Mouse (Mus musculus): ENCODE measurements around the gene Slc7a4. TPM values are rescaled to one million over a fixed set of nuclear protein-coding genes. Genes with fewer than 3 reads are reported as not detected.
"Not testable (repeated sequence)": the region's sequence is repeated elsewhere in the genome, so short reads cannot be mapped to it uniquely, and the experiment has no call there.

The Slc7a4 gene
- 10 to 100 TPM in 1 of 2 experiments, 1 to 10 TPM in 1; 8.7 to 14.2 TPM for total RNA-seq (2021)
- long read RNA-seq, experiment 1, transcript Slc7a4-202 (5 exons, 3,281 nt) = major isoform, 6 of 25 reads
- long read RNA-seq, experiment 1, partial matches to known transcripts = 3 of 25 reads
- long read RNA-seq, experiment 1, other reads (novel, unspliced or antisense) = 16 of 25 reads
- long read RNA-seq, experiment 2, partial matches to known transcripts = 1 of 16 reads
- long read RNA-seq, experiment 2, other reads (novel, unspliced or antisense) = 11 of 16 reads

DNA sequence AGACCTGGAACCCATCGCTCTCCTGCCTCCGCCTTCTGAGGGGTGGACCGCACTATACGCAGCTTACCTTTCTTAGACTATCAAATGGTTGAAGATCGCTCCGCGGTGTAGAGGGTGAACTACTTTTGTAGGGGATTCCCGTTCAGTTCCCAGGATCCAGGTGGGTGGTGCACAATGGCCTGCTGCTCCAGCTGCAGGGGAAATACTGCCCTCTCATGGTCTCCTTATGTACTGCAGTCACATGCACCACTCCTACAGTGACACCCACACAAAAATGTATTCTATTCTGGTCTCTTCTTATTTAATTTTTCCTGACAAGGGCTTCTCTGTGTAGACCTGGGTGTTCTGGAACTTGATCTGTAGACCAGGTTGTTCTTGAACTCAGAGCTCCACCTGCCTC is at the start of gene Slc7a4:
Slc7a4 (minus strand) TSS at position 151 of the 400 bp plus-strand sequence.
- no peak for DNase-seq (ENCODE audit: low spot score in 2 of 2)

DNA sequence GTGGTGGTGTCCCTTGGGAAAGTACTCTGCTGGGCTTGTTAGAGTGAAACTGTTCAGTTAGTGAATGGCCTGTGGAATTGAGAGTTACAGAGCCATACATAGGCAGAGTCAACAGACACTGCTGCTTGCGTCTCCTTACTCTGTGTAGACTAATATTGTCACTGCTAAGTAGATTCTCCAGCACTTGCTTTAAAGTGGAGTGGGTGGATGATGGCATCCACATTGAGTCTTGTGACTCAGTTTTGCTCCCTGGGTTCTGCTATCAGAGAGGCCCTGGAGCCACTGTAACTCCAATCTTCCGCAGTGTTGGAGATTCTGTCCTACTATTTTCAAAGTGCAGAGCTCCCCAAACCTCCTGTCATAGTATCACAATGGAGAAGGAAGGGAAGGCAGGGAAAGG is 49.6 kb upstream of the Slc7a4 start:
- no peak for DNase-seq (ENCODE audit: low spot score in 2 of 2)

GRCm38 (mm10) chr16:17626269-17626555 is 43.2 kb upstream of the Slc7a4 start:
- DNase-seq (ENCODE audit: low spot score in 2 of 2) = no peak

DNA sequence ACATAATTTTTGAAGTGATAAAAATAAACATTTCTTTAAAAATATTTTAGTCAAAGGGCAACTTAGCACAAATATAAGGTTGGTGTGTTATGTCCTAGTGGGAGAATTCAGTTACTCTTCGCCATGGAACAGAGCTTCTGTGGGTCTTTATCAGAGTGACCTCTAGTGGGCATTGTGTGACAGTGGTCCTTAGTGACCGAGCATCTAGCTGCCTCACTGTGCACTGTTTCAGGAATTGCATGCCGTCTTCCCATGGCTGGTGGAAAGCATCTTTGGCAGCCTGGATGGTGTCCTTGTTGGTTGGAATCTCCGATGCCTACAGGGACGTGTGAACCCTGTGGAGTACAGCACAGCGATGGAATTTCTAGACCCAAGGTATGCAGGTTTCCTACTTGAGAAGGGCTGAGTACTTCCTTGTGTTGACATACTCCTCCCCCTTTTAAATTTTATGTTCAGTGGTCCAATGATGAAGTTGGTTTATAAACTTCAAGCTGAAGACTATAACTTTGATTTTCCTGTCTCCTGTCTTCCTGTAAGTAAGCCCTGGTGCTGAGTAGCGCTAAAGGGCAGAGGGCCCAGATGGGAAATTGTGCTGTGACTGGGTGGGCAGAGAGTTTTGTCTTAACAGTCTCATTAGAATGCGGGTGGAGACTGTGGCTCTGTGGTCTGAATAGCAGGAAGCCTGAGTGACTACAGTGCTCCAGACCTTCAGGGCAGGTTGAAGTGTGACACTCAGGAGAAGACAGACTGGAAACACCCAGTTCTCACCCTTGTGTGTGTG is 42.7 kb upstream of the Slc7a4 start:
- no peak for DNase-seq (ENCODE audit: low spot score in 2 of 2)

DNA sequence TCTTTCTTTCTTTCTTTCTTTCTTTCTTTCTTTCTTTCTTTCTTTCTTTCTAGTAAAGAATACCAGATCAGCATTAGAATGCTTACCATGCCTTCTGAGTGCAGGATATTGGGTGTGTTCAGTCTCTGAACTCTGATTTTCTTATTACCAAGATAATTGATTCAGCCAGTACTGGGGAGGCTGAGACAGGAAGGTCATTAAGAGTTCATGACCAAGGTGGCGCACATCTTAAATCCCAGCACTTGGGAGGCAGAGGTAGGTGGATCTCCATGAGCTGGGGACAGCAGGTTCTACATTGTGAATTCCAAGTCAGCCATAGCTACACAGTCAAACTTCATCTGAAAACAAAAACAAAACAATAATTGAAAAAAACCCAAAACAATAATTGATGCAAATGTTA is 38.9 kb upstream of the Slc7a4 start:
- DNase-seq (ENCODE audit: low spot score in 2 of 2) = no peak

DNA sequence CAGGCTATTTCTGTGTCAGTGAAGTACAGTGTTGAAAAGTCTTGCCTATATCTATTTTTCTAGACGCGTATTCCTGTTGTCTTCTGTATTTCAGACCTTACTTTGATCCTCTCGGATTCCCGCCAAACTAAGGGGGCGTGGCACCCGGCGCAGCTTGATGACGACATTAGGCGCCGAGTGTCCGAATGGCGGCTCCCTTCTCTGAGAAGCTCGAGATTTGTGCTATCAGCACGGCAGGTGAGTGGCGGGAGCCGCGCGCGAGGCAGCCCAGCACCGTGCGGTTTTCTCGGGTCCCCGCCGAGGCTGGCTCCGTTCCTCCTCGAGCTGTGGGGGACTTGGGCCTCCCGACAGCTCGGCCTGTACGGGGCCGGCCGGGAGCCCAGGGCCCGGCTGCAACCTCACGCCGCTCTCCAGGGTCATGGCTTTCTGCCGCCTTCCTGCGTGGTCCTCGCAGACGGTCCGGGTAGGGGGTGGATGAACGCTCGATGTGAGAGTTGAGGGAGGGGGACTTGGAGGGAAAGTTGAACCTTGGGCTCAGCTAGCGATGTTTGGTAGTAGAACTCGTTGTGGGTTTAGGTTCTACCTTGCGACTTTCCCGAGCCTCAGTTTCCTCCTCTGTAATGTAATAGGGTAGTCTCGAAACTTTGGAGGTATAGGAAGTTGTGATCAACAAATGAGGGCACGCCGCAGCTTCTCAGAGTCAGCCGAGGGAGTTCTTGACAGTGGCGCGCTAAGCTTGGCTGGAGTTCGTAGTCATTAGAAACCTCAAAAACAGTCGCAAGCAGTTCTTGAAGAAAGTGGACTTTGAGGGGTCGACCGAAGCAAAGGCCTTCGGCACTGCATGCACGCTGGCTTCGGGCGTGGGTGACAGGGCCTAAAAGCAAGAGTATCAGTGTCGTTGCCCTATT is 36.4 kb upstream of the Slc7a4 start, which contains the start of gene Smpd4:
Smpd4 (plus strand) TSS at position 157 of the 908 bp plus-strand sequence.
- peak; percentile 96 to 98 for DNase-seq (ENCODE audit: low spot score in 2 of 2)

DNA sequence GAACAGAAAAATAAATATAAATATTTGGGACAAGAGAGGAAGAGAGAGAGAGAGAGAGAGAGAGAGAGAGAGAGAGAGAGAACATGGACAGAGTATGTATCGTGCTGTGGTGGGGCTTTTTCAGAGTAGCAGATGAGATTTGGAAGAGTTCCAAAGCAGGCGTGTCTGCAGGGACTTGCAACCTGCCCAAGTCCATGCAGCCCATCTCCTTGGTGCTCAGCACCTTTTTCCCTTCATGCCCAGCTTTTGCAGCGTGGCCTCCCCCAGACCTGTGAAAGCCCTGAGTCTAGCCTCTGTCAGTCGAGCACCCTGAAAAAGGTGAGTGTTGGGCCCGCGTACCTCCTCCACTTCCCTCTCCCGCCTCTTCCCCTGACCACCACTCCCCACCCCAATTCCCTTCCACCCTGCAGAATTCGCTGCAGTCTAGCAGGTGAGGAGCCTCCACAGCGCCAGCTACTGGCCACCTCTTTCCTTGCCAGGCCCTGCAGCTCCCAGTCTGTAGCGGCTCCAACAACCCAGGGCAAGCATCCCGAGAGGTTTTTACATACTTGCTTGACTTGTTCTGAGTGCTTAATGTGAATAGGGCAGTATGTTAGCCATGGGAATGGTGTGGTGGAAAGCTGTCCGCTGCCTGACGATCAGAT is 35.0 kb upstream of the Slc7a4 start:
- DNase-seq (ENCODE audit: low spot score in 2 of 2) = peak; percentile 18 to 30

DNA sequence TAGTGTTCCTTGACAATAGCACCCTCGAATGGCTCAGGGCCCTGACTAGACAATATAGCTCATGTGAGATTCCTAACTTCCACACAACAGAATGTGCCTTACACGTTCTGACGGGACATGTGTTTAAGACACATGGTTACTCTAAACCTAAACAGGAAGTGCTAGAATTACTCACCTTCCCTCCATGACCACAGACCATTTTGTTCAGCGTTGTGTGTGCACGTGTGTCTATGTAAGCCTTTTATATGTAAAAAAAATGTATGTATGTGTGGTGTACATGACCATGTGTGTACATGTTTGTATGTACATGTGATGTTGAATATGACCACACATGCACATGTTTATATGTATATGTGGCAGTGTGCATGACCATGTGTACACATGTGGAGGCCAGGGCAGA is 33.2 kb upstream of the Slc7a4 start:
- DNase-seq (ENCODE audit: low spot score in 2 of 2) = no peak

- not testable (repeated sequence) for DNase-seq (ENCODE audit: low spot score in 2 of 2)
Measured at GRCm38 (mm10) chr16:17614740-17615139, 31.7 kb upstream of the Slc7a4 start.

GRCm38 (mm10) chr16:17611383-17611782 is 28.4 kb upstream of the Slc7a4 start:
- DNase-seq (ENCODE audit: low spot score in 2 of 2) = no peak

- DNase-seq (ENCODE audit: low spot score in 2 of 2) = no peak
Measured at GRCm38 (mm10) chr16:17605684-17606083, 22.7 kb upstream of the Slc7a4 start.

DNA sequence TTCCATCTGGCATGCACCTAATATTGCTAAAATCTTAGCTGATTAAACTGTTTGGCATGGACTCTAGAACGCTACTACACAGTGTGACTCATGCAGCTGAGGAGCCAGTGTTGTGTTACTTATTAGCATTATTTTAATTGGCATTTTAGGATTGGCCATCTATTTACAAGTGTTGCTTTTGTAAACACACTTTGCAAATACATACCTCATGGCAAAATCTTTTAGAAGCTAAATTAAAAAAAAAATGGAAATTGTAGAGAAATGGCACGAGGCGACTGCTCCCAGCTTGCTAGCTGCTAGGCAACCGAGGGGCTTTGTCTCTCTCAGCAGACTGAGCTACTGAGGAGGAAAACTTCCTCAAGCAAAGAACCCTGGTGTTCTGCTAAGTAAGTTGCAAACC is 21.9 kb upstream of the Slc7a4 start:
- no peak for DNase-seq (ENCODE audit: low spot score in 2 of 2)

DNA sequence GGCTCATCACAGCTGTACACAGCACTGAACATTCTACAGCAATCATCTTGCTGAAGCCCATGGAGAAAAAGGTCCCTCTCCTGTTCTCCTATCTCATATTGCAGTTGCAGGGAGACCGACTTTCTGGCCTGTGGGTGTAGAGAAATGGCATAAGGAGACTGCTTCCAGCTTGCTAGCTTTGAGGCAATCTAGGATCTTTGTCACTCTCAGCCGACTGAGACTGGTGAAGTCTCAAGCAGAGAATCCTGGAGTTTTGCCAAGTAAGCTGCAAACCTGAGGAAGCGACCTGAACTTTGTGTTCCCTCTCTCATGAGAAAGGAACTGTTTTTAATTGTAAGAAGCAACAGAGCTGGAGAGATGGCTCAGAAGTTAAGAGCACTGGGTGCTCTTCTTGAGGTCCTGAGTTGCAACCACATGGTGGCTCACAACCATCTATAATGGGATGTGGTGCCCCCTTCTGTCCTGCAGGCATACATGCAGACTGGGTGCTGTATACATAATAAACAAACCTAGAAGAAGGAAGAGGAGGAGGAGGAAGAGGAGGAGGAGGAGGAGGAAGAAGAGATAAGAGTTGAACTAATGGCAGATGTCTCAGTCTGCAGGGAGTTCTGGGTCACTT is 18.0 kb upstream of the Slc7a4 start:
- no peak for DNase-seq (ENCODE audit: low spot score in 2 of 2)

DNA sequence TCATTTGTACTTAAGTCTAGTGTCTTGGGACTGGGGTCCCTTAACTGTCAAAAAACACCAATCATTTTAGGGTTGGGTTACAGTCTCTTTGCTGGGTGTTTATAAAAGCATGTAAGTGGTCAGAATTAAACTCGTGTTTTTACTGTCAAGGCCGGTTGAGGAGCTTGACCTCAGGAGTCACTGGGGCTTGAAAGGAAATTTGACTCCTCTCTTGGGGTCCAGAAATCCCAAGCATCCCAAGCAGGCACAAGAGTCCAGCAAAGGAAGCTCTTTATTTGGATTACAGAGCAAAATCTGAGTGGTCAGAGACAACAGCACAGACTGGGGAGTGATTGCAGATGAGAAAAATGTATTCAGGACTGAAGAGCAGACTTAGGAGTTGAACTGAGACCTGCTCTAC is 7.7 kb upstream of the Slc7a4 start:
- DNase-seq (ENCODE audit: low spot score in 2 of 2) = no peak

DNA sequence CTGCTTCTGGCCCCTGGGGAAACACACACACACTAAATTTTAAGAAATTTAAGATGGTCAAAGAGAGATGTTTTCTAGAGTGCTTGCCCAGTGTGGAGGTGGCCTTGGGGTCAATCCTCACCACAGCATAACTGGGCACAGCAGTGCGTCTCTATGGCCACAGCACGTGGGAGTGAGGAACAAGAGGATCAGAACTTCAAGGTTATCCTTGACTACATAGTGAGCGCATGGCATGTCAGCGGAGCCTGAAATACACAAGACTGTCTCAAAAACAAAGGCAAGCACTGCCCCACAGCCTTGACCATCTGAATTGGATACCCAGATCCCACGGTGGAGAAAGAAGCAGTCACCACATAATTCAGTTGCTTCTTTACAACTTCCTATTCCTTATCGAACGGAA is 1.5 kb upstream of the Slc7a4 start:
- DNase-seq (ENCODE audit: low spot score in 2 of 2) = no peak

GRCm38 (mm10) chr16:17576825-17577215 is 6.2 kb downstream of the Slc7a4 start:
- no peak for DNase-seq (ENCODE audit: low spot score in 2 of 2)

DNA sequence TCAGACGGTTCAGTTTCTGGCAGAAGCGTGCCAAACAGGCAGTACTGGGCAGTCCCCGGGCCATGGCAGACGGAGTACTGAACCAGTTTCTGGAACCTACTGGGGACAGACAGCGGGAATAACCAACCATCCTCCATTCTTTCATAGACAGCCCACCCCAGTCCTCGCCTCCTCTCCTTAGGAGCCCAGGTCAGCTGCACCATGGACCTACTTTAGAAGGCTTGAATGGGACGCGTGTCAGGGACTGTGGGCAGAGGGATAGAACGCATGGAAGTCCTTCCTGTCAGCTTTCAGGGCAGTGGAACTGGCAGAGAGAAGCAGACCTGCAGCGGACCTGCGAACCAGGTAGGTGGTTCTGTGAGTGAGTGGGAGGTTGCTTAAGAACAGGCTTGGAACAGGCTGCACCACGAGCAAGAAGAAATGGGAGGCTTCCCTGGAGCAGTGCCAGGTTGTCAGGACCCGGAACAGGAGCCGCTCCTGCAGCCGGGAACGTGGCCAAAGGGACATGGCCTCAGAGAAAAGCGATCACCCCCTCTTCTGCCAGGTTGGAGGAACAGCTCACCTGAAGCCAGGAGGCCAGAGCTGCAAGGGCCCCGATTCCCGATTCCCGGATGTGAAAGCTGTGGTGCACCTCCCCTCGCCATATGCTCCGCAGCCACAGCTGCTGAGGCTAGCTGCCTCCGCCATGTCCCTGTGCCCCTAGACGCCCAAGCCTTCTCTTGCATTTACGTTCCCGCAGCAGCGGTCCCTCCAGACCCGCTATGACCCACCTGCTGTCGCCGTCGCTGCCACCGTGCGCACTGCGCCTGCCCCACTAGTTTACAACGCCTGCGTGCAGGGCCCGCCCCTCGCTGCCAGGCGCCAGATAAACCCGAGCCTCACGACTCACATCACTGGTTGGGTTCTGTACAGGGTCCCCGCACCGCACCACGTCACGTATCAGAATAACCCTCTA is 6.9 kb downstream of the Slc7a4 start:
- DNase-seq (ENCODE audit: low spot score in 2 of 2) = peak; percentile 45 to 51

GRCm38 (mm10) chr16:17566186-17566585 is 16.8 kb downstream of the Slc7a4 start:
- no peak for DNase-seq (ENCODE audit: low spot score in 2 of 2)

GRCm38 (mm10) chr16:17564771-17565170 is 18.2 kb downstream of the Slc7a4 start:
- DNase-seq (ENCODE audit: low spot score in 2 of 2) = no peak

GRCm38 (mm10) chr16:17564221-17564620 is 18.8 kb downstream of the Slc7a4 start:
- no peak for DNase-seq (ENCODE audit: low spot score in 2 of 2)
